Mouse (Mus musculus): ENCODE data around the gene Tmem87b. TPM values are rescaled to one million over a fixed set of nuclear protein-coding genes. Genes with fewer than 3 reads are reported as not detected.
A peak's percentile ranks its signal among the peaks of the same experiment; 100 is the strongest.

The Tmem87b gene
- total RNA-seq, 4 experiments from 2014 or later, result 11.1 to 16.4 (median 14.1) TPM

- DNase-seq (ENCODE audit: low spot score in 2 of 2), result no peak
These were observed 1.2 kb downstream of the Tmem87b start for GRCm38 (mm10) chr2:128818956-128819643.

GRCm38 (mm10) chr2:128820631-128821030, 2.7 kb downstream of the Tmem87b start:
- DNase-seq (ENCODE audit: low spot score in 2 of 2), result no peak

GRCm38 (mm10) chr2:128823893-128824292, 6.0 kb downstream of the Tmem87b start:
- DNase-seq (ENCODE audit: low spot score in 2 of 2), result no peak

- no peak for DNase-seq (ENCODE audit: low spot score in 2 of 2)
These were observed 9.9 kb downstream of the Tmem87b start for GRCm38 (mm10) chr2:128827787-128828186.

GRCm38 (mm10) chr2:128832611-128833010, 14.7 kb downstream of the Tmem87b start:
- DNase-seq (ENCODE audit: low spot score in 2 of 2), result no peak

- DNase-seq (ENCODE audit: low spot score in 2 of 2), result no peak
These were observed 15.1 kb downstream of the Tmem87b start for GRCm38 (mm10) chr2:128833035-128833434.

- no peak for DNase-seq (ENCODE audit: low spot score in 2 of 2)
These were observed 15.5 kb downstream of the Tmem87b start for GRCm38 (mm10) chr2:128833435-128833834.

- DNase-seq (ENCODE audit: low spot score in 2 of 2), result no peak
These were observed 19.6 kb downstream of the Tmem87b start for GRCm38 (mm10) chr2:128837531-128837930.

- DNase-seq (ENCODE audit: low spot score in 2 of 2), result no peak
These were observed 20.7 kb downstream of the Tmem87b start for GRCm38 (mm10) chr2:128838611-128839010.

GRCm38 (mm10) chr2:128839501-128839900, 21.6 kb downstream of the Tmem87b start:
- DNase-seq (ENCODE audit: low spot score in 2 of 2), result no peak

- no peak for DNase-seq (ENCODE audit: low spot score in 2 of 2)
These were observed 24.5 kb downstream of the Tmem87b start for GRCm38 (mm10) chr2:128842437-128842836.

- no peak for DNase-seq (ENCODE audit: low spot score in 2 of 2)
These were observed 32.1 kb downstream of the Tmem87b start for GRCm38 (mm10) chr2:128850036-128850435.

GRCm38 (mm10) chr2:128856673-128857072, 38.8 kb downstream of the Tmem87b start:
- no peak for DNase-seq (ENCODE audit: low spot score in 2 of 2)

GRCm38 (mm10) chr2:128858962-128859361, 41.0 kb downstream of the Tmem87b start:
- DNase-seq (ENCODE audit: low spot score in 2 of 2), result no peak

GRCm38 (mm10) chr2:128859861-128860260, 41.9 kb downstream of the Tmem87b start:
- no peak for DNase-seq (ENCODE audit: low spot score in 2 of 2)

- DNase-seq (ENCODE audit: low spot score in 2 of 2), result no peak
These were observed 44.7 kb downstream of the Tmem87b start, which contains the start of gene Fbln7 for GRCm38 (mm10) chr2:128862636-128863035. Gene Fbln7, plus strand, starts transcription at chr2:128862981.

GRCm38 (mm10) chr2:128863777-128864331, 45.9 kb downstream of the Tmem87b start:
- DNase-seq (ENCODE audit: low spot score in 2 of 2), result peak; percentile 27 to 36

- DNase-seq (ENCODE audit: low spot score in 2 of 2), result no peak
These were observed 47.1 kb downstream of the Tmem87b start for GRCm38 (mm10) chr2:128865061-128865460.

GRCm38 (mm10) chr2:128871656-128872055, 53.7 kb downstream of the Tmem87b start:
- DNase-seq (ENCODE audit: low spot score in 2 of 2), result no peak

- no peak for DNase-seq (ENCODE audit: low spot score in 2 of 2)
These were observed 54.3 kb downstream of the Tmem87b start for GRCm38 (mm10) chr2:128872256-128872655.

- DNase-seq (ENCODE audit: low spot score in 2 of 2), result no peak
These were observed 57.6 kb downstream of the Tmem87b start for GRCm38 (mm10) chr2:128875526-128875925.

- no peak for DNase-seq (ENCODE audit: low spot score in 2 of 2)
These were observed 63.3 kb downstream of the Tmem87b start for GRCm38 (mm10) chr2:128881236-128881635.

- DNase-seq (ENCODE audit: low spot score in 2 of 2), result no peak
These were observed 67.4 kb downstream of the Tmem87b start for GRCm38 (mm10) chr2:128885225-128885811.

Measured in gastrocnemius, adult 8-10 months (tissue).